Mouse (Mus musculus): ENCODE measurements around the gene Scnn1g. TPM values are rescaled to one million over a fixed set of nuclear protein-coding genes. Genes with fewer than 3 reads are reported as not detected.
A peak's percentile ranks its signal among the peaks of the same experiment; 100 is the strongest.

Scnn1g gene
- polyA plus RNA-seq, 1 experiment from 2014 or later: 59.7 TPM

GRCm38 (mm10) chr7:121711171-121711570 lies 23.1 kb upstream of the Scnn1g start:
- H3K4me2 ChIP-seq (ENCODE audit: low read length): no peak overlapping the region
- 35% methylated on average over 2 of the region's 2 CpGs for WGBS
- TF ChIP-seq CTCF (IDR thresholded peaks at IDR 0.05; ENCODE audit: low read depth): no peak
- no peak overlapping the region for H3K4me3 ChIP-seq (replicated peaks; ENCODE audit: low read depth, low read length)
- no peaks in the 10 kb centered on the region for H3K9me3 ChIP-seq (replicated peaks; ENCODE audit: low read length)
- ATAC-seq (replicated peaks; ENCODE audit: low FRiP score, low read depth) (no peak), DNase-seq (ENCODE audit: low spot score) (no peak)
- no peak overlapping the region for H3K9ac ChIP-seq (ENCODE audit: low read depth, low read length)
- peaks cover 5% of the 10 kb centered on the region for H3K4me1 ChIP-seq (replicated peaks; ENCODE audit: insufficient read depth, low read length)
- H3K27ac ChIP-seq: no peak overlapping the region
- no peaks in the 10 kb centered on the region for H3K36me3 ChIP-seq (ENCODE audit: insufficient read depth, low read length)
- H3K27me3 ChIP-seq (ENCODE audit: insufficient read depth, low read length): no peaks in the 10 kb centered on the region

GRCm38 (mm10) chr7:121717031-121717430 lies 17.2 kb upstream of the Scnn1g start:
- no peaks in the 10 kb centered on the region for H3K9me3 ChIP-seq (replicated peaks; ENCODE audit: low read length)
- 73% methylated on average over 7 of the region's 7 CpGs for WGBS

GRCm38 (mm10) chr7:121730225-121730624 lies 4.1 kb upstream of the Scnn1g start:
- 14% methylated on average over 5 of the region's 5 CpGs for WGBS
- ATAC-seq (replicated peaks; ENCODE audit: low FRiP score, low read depth) (no peak), DNase-seq (ENCODE audit: low spot score) (peak; percentile 81)
- no peak overlapping the region for H3K9ac ChIP-seq (ENCODE audit: low read depth, low read length)
- no peak overlapping the region for H3K4me2 ChIP-seq (ENCODE audit: low read length)
- TF ChIP-seq CTCF (IDR thresholded peaks at IDR 0.05; ENCODE audit: low read depth): peak; percentile 58
- peaks cover 6% of the 10 kb centered on the region; the same call in 1 of the 2 replicates for H3K4me1 ChIP-seq (replicated peaks; ENCODE audit: insufficient read depth, low read length)
- H3K36me3 ChIP-seq (ENCODE audit: insufficient read depth, low read length): no peaks in the 10 kb centered on the region
- no peaks in the 10 kb centered on the region for H3K9me3 ChIP-seq (replicated peaks; ENCODE audit: low read length)
- H3K27ac ChIP-seq: no peak overlapping the region
- H3K4me3 ChIP-seq (replicated peaks; ENCODE audit: low read depth, low read length): no peak overlapping the region
- no peaks in the 10 kb centered on the region for H3K27me3 ChIP-seq (ENCODE audit: insufficient read depth, low read length)

More at GRCm38 (mm10) chr7:121717031-121717430, 17.2 kb upstream of the Scnn1g start:
- DNase-seq (ENCODE audit: low spot score): no peak
- TF ChIP-seq CTCF (IDR thresholded peaks at IDR 0.05; ENCODE audit: low read depth): no peak
- Histone ChIP-seq H3K4me1 (replicated peaks; ENCODE audit: insufficient read depth, low read length) (no peaks in the 10 kb centered on the region), H3K9ac (ENCODE audit: low read depth, low read length) (no peak overlapping the region), H3K4me2 (ENCODE audit: low read length) (no peak overlapping the region), H3K27ac (no peak overlapping the region), H3K36me3 (ENCODE audit: insufficient read depth, low read length) (no peaks in the 10 kb centered on the region), H3K27me3 (ENCODE audit: insufficient read depth, low read length) (no peaks in the 10 kb centered on the region), H3K4me3 (replicated peaks; ENCODE audit: low read depth, low read length) (no peak overlapping the region)
- no peak for ATAC-seq (replicated peaks; ENCODE audit: low FRiP score, low read depth)

GRCm38 (mm10) chr7:121737511-121738415 lies 3.5 kb downstream of the Scnn1g start:
- whole genome bisulfite sequencing: 66% methylated on average over 29 of the region's 29 CpGs
- ATAC-seq (replicated peaks; ENCODE audit: low FRiP score, low read depth): no peak
- Histone ChIP-seq H3K36me3 (ENCODE audit: insufficient read depth, low read length) (no peaks in the 10 kb centered on the region), H3K9ac (ENCODE audit: low read depth, low read length) (no peak overlapping the region), H3K4me2 (ENCODE audit: low read length) (0 out of 2 replicates have a peak overlapping the region, but pooled peaks have one; percentile 4), H3K9me3 (replicated peaks; ENCODE audit: low read length) (no peaks in the 10 kb centered on the region), H3K4me3 (replicated peaks; ENCODE audit: low read depth, low read length) (no peak overlapping the region; the same call in 1 of the 2 replicates), H3K27me3 (ENCODE audit: insufficient read depth, low read length) (no peaks in the 10 kb centered on the region), H3K27ac (no peak overlapping the region), H3K4me1 (replicated peaks; ENCODE audit: insufficient read depth, low read length) (peaks cover 6% of the 10 kb centered on the region; the same call in 1 of the 2 replicates)
- no peak for DNase-seq (ENCODE audit: low spot score)
- no peak for TF ChIP-seq CTCF (IDR thresholded peaks at IDR 0.05; ENCODE audit: low read depth)

GRCm38 (mm10) chr7:121750244-121750643 lies 16.0 kb downstream of the Scnn1g start:
- H3K4me2 ChIP-seq (ENCODE audit: low read length): no peak overlapping the region
- no peaks in the 10 kb centered on the region for H3K27me3 ChIP-seq (ENCODE audit: insufficient read depth, low read length)
- no peak for DNase-seq (ENCODE audit: low spot score)
- no peak overlapping the region for H3K9ac ChIP-seq (ENCODE audit: low read depth, low read length)
- H3K4me1 ChIP-seq (replicated peaks; ENCODE audit: insufficient read depth, low read length): no peaks in the 10 kb centered on the region
- WGBS: 72% methylated on average over 5 of the region's 5 CpGs
- H3K27ac ChIP-seq: no peak overlapping the region
- no peak for ATAC-seq (replicated peaks; ENCODE audit: low FRiP score, low read depth)
- no peak overlapping the region for H3K4me3 ChIP-seq (replicated peaks; ENCODE audit: low read depth, low read length)
- no peak for TF ChIP-seq CTCF (IDR thresholded peaks at IDR 0.05; ENCODE audit: low read depth)
- H3K36me3 ChIP-seq (ENCODE audit: insufficient read depth, low read length): no peaks in the 10 kb centered on the region
- no peaks in the 10 kb centered on the region for H3K9me3 ChIP-seq (replicated peaks; ENCODE audit: low read length)

- DNase-seq (ENCODE audit: low spot score) (no peak), ATAC-seq (replicated peaks; ENCODE audit: low FRiP score, low read depth) (no peak)
- WGBS: 63% methylated on average over 8 of the region's 8 CpGs
- Histone ChIP-seq H3K4me1 (replicated peaks; ENCODE audit: insufficient read depth, low read length) (no peaks in the 10 kb centered on the region), H3K4me2 (ENCODE audit: low read length) (no peak overlapping the region), H3K9ac (ENCODE audit: low read depth, low read length) (no peak overlapping the region), H3K36me3 (ENCODE audit: insufficient read depth, low read length) (no peaks in the 10 kb centered on the region), H3K4me3 (replicated peaks; ENCODE audit: low read depth, low read length) (no peak overlapping the region), H3K27me3 (ENCODE audit: insufficient read depth, low read length) (no peaks in the 10 kb centered on the region), H3K27ac (no peak overlapping the region), H3K9me3 (replicated peaks; ENCODE audit: low read length) (no peaks in the 10 kb centered on the region)
- no peak for TF ChIP-seq CTCF (IDR thresholded peaks at IDR 0.05; ENCODE audit: low read depth)
Observed at GRCm38 (mm10) chr7:121754748-121755147, 20.5 kb downstream of the Scnn1g start.
